Mouse (Mus musculus) embryonic fibroblast, embryonic 13.5 days (primary cell): ENCODE measurements at regions not wholly inside any gene's neighbourhood (a gene's known extent, or its start where the extent isn't known, plus 50 kb on each side); places are given as distances from the start of the nearest gene placed in this dataset.

Experiments
- H3K27ac ChIP-seq: 2 replicates; pipeline ENCODE4 v1.5.1; 2012; ENCODE audit warnings: low read length, control low read depth, inconsistent platforms; ENCODE audit not compliant: insufficient read depth
- H3K4me1 ChIP-seq: 2 replicates; pipeline ENCODE4 v1.6.1; 2011; ENCODE audit warnings: low read length; ENCODE audit not compliant: control insufficient read depth, insufficient read depth
- H3K4me3 ChIP-seq: 2 replicates; pipeline ENCODE4 v1.5.1; 2011; ENCODE audit warnings: mild to moderate bottlenecking, control low read depth, low read length; ENCODE audit not compliant: insufficient read depth
- CTCF ChIP-seq: IDR thresholded peaks from 2 replicates; pipeline ENCODE4 v1.5.1; 2011; ENCODE audit warnings: mild to moderate bottlenecking, control low read depth, low read length, moderate library complexity, borderline replicate concordance; ENCODE audit not compliant: insufficient read depth
- POLR2A ChIP-seq: IDR thresholded peaks from 2 replicates; pipeline ENCODE4 v1.6.1; 2011; ENCODE audit warnings: low read depth, mild to moderate bottlenecking, control low read depth, low read length, moderate library complexity

- H3K4me1 ChIP-seq, result no peaks in the 10 kb centered on the region
- no peak overlapping the region for H3K4me3 ChIP-seq
- no peak overlapping the region for H3K27ac ChIP-seq
- TF ChIP-seq CTCF, result no peak
- TF ChIP-seq POLR2A, result no peak
These were observed 121.4 kb upstream of the Gas1 start for GRCm38 (mm10) chr13:60298575-60298974.

DNA sequence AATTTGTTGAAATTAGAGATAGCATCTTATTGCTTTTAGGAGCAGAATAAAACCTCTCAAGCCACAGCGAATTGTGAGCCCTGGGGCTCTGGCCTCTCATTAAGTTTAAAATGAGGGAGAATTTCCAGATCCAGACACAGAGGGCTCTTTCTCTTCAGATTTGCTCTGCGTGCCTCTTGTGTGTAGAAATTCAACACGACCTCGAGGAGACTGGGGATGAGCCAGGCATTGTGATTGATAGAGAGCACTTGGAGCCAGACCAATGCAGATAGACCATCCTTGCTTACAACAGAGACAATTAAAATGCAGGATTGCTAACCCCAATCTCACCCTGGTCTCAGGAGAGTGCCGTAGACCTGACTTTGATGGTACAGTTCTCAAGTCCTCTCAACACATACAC, 121.9 kb upstream of the Gas1 start:
- TF ChIP-seq CTCF, result no peak
- no peak for TF ChIP-seq POLR2A
- no peaks in the 10 kb centered on the region for H3K4me1 ChIP-seq
- H3K4me3 ChIP-seq, result no peak overlapping the region
- H3K27ac ChIP-seq, result no peak overlapping the region

DNA sequence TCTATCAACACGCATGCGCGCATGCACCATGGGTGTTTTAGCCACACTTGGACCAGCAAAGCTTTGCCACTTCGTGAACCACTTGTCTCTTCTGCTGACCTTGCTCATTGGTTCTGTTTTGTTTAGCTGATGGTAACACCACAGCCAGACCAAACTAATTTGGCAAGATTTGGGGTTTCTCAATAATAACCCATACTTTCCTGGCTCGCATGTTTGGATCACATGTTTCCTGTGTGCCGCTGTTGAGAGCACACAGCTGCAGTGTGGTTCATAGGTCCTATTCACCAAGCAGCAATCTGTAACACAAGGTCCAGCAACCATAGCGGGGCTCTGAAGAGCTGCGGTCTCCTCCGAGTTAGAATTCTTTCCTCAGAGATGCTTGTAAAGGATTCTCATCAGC, 126.4 kb upstream of the Gas1 start:
- Histone ChIP-seq H3K4me3 (no peak overlapping the region), H3K27ac (0 out of 2 replicates have a peak overlapping the region, but pooled peaks have one; percentile 1), H3K4me1 (no peaks in the 10 kb centered on the region)
- TF ChIP-seq POLR2A (no peak), CTCF (no peak)

DNA sequence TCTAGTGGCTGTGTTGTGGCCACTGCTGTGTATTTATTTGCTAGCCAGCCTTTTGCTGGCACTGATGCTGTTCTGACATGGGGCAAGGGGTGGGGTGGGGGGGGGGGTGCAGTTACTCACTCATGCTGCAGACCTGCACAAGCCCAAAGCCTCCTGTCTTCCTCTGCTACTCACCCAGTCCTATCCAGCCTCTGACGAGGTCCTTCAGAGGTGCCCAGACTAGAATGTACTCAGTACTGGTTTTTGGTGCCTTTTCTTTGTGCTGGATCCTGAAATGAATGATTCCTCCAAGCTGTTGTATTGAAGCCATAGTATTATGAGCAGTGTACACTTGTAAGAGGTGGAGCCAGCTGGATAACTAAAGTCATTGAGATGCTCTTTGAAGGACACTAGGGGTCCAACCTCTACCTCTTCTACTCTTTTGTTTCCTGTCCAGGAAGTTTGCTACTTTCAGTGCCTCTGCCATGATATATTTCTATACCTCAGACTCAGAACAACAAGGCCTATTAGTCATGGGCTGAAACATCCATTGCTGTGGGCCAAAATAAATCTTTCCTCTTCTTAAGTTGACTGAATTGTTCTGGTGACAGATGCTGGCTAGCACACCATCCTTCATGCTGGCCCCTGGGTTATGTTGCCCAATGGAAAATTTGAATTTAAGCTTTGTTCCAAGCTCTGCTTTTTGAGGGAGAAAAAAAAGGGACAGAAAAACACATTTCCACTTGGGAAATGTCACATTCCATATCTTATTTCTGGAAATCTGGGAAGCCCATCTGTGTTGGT, 128.1 kb upstream of the Gas1 start:
- peak overlapping the region; percentile 99 for H3K27ac ChIP-seq
- H3K4me1 ChIP-seq, result no peaks in the 10 kb centered on the region
- TF ChIP-seq CTCF, result no peak
- TF ChIP-seq POLR2A, result no peak
- H3K4me3 ChIP-seq, result no peak overlapping the region

- Histone ChIP-seq H3K27ac (peak overlapping the region; percentile 4; the same call in 1 of the 2 replicates), H3K4me1 (no peaks in the 10 kb centered on the region), H3K4me3 (no peak overlapping the region)
- TF ChIP-seq POLR2A (no peak), CTCF (no peak)
These were observed 131.1 kb upstream of the Gas1 start for GRCm38 (mm10) chr13:60308062-60308801.

DNA sequence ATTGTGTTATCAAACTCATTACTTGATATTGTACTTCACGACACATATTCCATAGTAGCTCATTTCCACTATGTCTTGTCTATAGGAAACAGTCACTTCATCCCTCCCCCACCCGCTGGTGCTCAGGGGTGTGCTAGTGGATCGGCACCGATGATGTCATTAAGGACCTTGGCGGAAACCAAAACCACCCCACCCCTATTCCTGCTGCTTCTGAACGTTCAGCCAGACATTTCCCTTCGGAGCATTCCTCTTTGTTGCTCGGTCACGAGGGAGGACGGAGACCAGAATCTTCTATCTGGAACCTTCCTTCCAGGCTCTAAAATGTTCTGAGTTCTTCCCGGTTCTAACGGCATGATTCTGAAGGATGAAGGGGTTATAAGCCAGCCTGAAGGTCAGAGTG, 132.3 kb upstream of the Gas1 start:
- 0 out of 2 replicates have a peak overlapping the region, but pooled peaks have one; percentile 5 for H3K27ac ChIP-seq
- TF ChIP-seq CTCF (no peak), POLR2A (no peak)

GRCm38 (mm10) chr13:60309926-60310325, 132.8 kb upstream of the Gas1 start:
- TF ChIP-seq POLR2A, result no peak
- no peak for TF ChIP-seq CTCF
- Histone ChIP-seq H3K4me1 (no peaks in the 10 kb centered on the region), H3K27ac (0 out of 2 replicates have a peak overlapping the region, but pooled peaks have one; percentile 5), H3K4me3 (no peak overlapping the region)

More for the DNA sequence above, 132.3 kb upstream of the Gas1 start:
- Histone ChIP-seq H3K4me3 (no peak overlapping the region), H3K4me1 (no peaks in the 10 kb centered on the region)

GRCm38 (mm10) chr13:60312397-60313085, 135.4 kb upstream of the Gas1 start:
- Histone ChIP-seq H3K27ac (no peak overlapping the region; the same call in none of the 2 replicates), H3K4me3 (no peak overlapping the region), H3K4me1 (no peaks in the 10 kb centered on the region)
- TF ChIP-seq POLR2A (no peak), CTCF (no peak)

GRCm38 (mm10) chr13:60318436-60319020, 141.4 kb upstream of the Gas1 start:
- Histone ChIP-seq H3K4me1 (no peaks in the 10 kb centered on the region), H3K27ac (no peak overlapping the region), H3K4me3 (no peak overlapping the region)
- TF ChIP-seq POLR2A (no peak), CTCF (no peak)
